Mouse (Mus musculus): Measurements from ENCODE around the gene Rps6kl1.

DNA sequence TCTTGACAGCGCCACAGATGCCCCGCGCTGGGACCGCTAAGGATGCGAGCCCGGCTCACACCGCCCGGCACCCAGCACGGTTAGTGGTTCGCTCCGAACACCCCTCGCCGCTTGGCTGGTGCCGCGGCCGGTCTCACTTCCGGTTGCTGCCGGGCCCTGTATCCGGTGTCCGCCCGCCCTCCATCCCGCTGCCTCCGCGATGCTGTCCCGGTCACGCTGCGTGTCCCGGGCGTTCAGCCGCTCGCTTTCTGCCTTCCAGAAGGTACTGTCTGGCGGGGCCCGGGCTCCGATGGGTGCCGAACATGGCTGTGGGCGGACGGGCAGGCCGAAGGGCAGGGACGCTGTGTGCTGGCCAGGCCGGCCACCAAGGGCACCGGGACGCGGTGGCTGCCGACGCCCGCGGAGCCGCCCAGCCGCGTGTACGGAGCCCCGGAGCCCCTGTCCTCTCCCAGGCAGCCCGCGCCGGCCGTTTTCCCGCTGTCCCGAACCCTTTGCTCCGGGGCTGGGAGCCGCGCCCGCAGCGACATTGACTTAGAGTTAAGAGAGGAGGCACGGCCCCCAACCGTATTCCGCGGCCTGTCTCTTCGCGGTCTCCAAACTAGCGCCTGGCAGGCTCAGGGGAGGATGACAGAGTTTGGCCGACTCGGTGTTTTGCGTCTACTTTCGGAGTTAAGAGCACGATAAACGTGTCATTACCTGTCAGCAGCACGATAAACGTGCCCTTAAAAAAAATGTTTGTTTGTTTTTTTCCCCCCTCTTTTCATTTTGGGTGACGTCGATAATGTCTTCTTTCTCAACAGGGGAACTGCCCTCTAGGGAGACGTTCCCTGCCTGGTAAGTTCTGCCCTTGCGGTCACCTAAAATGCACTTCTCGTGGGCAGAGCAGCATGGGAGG, 40.1 kb downstream of the Rps6kl1 start, which contains the start of the genes Prox2 and Dlst:
- 0 out of 2 replicates have a peak, but pooled peaks have one; percentile 2 for TF ChIP-seq CTCF (IDR thresholded peaks at IDR 0.05)
- no peak for TF ChIP-seq EP300 (IDR thresholded peaks at IDR 0.05; ENCODE audit: insufficient read depth, low read depth, low read length)
